Mouse (Mus musculus): ENCODE results near the gene Aqp6.
A peak's percentile ranks its signal among the peaks of the same experiment; 100 is the strongest.

Aqp6 gene

DNA sequence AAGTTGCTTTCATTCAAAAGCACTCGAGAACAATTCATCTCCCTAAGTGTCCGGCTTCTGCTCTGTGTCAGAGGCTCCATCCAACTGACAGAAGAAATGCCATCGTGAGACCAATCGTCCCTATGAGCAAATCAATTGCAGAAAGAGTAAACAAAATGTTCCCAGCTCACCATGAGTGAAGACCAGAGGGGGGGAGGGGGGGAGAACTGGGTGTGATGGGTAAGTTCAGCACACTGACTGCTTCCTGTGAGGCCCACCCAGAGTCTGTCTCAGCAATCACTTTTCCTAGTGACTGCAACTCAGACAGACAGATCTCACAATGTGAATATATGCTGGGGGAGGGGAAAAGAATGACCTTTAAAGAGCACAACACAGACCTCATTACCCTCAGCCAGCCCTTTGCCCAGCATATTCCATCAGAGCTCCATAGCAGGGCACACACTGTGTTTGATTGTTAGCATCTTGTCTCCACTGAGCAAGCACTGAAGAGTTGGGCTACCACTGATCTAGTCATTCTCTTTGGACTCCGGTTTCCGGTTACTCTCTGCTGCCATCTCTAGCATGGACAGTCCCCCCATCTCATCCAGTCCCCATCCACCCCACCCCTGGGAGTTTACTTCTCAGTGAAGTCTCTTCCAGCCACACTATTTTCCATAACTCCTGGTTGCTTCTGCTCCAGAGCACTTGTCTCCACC, 48.0 kb downstream of the Aqp6 start:
- DNase-seq = no peak

DNA sequence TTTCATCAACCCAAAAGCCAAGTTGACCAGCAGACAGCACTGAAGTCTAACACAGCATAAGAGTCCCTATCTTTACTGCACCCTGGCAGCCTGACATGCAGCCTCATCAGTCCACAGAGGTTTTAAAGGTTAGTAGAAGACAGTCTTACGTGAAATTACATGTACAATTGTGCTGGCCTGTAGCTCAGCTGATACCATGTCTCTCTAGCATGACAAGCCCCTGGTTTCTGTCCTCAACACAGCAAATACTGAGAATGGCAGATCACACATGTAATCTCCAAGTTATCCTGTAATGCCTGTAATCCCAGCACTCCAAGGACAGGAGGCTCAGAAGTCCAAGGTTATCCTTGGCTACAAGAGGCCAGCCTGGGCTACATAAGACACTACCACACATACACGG, 49.1 kb downstream of the Aqp6 start:
- DNase-seq = no peak

DNA sequence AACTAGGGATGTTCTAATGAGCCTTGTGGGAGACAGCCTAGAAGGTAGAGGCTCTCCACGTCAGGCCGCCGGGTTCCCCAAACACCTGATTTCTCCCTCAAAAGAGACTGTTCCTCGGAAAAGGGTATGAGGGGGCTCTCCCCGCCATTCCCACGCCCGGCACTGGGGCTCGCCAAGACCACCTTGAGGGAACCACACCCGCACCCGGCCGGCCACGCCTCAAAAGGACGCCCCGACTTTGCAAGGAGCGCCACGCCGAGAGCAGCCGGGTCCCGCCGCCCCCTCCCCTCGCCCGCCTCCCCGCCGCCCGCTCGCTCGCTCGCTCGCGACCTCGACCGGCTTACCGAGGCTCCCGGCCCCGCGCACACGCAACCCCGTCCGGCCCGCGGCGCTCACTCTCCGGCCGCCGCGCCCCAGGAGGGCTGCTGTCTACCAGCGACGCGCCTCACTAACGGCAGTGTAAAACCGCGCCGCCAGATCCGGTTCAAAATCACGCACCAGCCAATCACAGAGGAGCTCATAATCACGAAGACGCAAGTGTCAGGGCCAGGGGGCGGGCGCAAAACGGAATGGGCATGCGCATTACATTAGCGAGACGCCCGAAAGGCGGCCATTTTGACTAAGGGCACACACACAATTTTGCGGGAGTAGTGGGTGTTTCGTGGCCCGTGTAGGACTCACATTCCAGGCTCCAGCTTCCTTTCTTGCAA, 50.1 kb downstream of the Aqp6 start, which contains the start of gene Racgap1:
Gene Racgap1 (minus strand): TSS at position 494 of the 710 bp plus-strand sequence.
- peak; percentile 96 for DNase-seq

DNA sequence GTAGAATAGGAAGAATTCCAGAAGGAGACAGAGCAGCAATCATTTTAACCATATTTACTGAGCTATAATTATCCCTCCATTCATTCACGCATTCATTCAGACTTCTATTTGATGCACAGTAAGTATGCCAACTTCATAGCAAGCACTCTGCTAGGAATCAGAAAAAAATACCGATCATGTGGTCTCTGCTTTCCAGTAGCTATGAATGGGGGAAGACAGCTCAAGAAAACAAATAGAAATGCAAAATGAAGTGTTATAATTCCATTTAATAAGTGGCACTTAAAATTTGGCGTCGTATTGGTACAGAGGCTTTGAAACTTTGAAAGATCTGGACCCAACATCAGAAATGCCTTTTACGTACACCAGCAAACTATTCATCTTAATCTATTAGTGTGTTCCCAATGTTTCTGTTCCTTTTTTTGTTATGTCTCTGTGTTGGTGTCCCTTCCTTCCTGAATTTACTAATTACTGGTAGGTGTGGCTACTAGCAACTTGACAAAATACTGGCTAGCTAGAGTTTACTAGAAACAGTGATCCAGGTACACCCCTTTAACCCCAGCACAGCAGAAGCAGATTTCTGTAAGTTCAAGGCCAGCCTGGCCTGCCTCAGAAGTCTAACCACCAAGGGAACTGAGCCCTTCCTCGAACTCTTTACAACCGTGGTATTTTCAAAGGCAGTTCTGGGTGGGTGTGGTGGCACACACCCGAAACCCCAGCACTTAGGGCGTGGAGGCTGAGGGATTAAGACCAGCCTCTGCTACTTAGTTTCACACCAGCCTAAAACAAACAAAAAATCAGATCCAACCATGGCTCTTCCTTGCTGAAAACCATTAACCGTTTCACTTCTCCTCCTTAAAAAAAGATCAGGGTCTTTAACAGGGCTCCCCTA, 51.0 kb downstream of the Aqp6 start:
- no peak for DNase-seq

DNA sequence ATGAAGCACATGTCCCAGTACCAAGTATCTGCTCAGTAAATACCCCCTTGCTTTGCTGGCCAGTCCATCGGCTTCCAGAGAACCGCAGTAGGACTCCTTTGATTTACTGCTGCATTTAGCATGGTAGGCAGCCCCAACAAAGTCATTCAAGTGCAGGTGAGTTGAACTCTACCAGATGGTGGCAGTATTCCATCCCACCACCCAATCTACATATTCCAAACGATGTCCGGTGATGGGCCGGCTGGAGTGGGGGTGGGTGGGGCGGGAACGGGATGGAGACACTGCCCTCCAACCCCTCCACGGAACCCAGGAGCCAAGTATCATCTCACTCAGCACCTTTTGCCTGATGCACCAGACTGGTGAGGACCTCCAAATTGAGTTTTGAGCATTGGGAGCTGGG, 52.1 kb downstream of the Aqp6 start:
- no peak for DNase-seq

DNA sequence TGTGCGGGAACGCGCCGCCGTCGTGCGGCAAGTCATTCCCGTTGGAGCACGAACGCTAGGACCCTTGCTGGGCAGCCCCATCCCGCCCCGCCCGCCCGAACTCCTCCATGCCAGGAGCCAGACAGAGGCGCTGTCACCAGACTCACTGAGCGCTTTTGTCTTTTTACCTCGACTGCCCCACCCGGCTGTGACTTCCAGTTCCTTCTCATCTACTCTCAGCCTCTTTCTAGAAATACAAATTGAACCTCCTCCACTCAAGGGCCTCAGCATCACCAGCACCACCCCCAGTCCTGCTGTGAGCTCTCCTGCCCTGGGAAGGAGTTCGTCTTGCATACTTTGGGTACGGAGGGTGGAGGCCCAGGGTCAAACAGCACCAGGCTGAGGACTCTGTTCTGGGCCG, 52.7 kb downstream of the Aqp6 start:
- no peak for DNase-seq

Data from cerebellum, adult 11 months (tissue).